Mouse (Mus musculus) limb, embryonic 13.5 days (tissue): ENCODE measurements around the gene 4931409K22Rik. TPM values are rescaled to one million over a fixed set of nuclear protein-coding genes. Genes with fewer than 3 reads are reported as not detected.
A peak's percentile ranks its signal among the peaks of the same experiment; 100 is the strongest.

Source experiments
- ATAC-seq: fragments of 200-750 bp; cut with Nextera tagmentation; 2 replicates; pipeline ENCODE4 v1.8.0; 2017; ENCODE audit warnings: low read depth, moderate number of reproducible peaks, moderate TSS enrichment; ENCODE audit not compliant: low FRiP score
- H3K27ac ChIP-seq: fragments of 300-500 bp; sonication (generic); 2 replicates; pipeline ENCODE4 v1.5.1; 2015; ENCODE audit warnings: inconsistent platforms, mild to moderate bottlenecking, moderate library complexity
- H3K27me3 ChIP-seq: fragments of 300-500 bp; sonication (generic); 2 replicates; pipeline ENCODE4 v1.6.1; 2015; ENCODE audit warnings: mild to moderate bottlenecking, inconsistent platforms
- H3K36me3 ChIP-seq: fragments of 300-500 bp; sonication (generic); 2 replicates; pipeline ENCODE4 v1.6.1; 2015; ENCODE audit warnings: inconsistent platforms, mild to moderate bottlenecking, moderate library complexity
- H3K4me1 ChIP-seq: fragments of 300-500 bp; sonication (generic); 2 replicates; pipeline ENCODE4 v1.6.1; 2015; ENCODE audit warnings: inconsistent platforms
- H3K4me2 ChIP-seq: fragments of 300-500 bp; sonication (generic); replicated peaks from 2 replicates; pipeline ENCODE4 v1.6.1; 2015; ENCODE audit warnings: inconsistent platforms, mild to moderate bottlenecking, moderate library complexity
- H3K4me3 ChIP-seq: fragments of 300-500 bp; sonication (generic); 2 replicates; pipeline ENCODE4 v1.5.1; 2015; ENCODE audit warnings: moderate library complexity, mild to moderate bottlenecking, inconsistent platforms
- H3K9ac ChIP-seq: fragments of 300-500 bp; sonication (generic); 2 replicates; pipeline ENCODE4 v1.6.1; 2015; ENCODE audit warnings: mild to moderate bottlenecking, inconsistent platforms
- H3K9me3 ChIP-seq: fragments of 300-500 bp; sonication (generic); 2 replicates; pipeline ENCODE4 v1.6.1; 2016; ENCODE audit warnings: inconsistent platforms
- WGBS: fragments of 180-500 bp; shearing (Covaris S2); methylation state at CpG from one replicate; pipeline ENCODE4 v1.1.7; 2015; 5-methylcytosine and 5-hydroxymethylcytosine counted together
- polyA plus RNA-seq: library from polyadenylated mRNA; unstranded; fragments of >200 nt; fragmentation: Nextera tagmentation; extraction: Ambion mirVana; gene quantifications from 2 replicates; pipeline ENCODE4 v1.2.1, GENCODE M21; 2015

4931409K22Rik gene
- polyA plus RNA-seq = 0.17 and 0.49 TPM in 2 replicates

- Histone ChIP-seq H3K4me3 (no peak within 1 kb of the TSS), H3K27me3 (no peaks in the 10 kb centered on the region), H3K9ac (no peak within 1 kb of the TSS), H3K9me3 (no peaks in the 10 kb centered on the region), H3K27ac (no peak within 1 kb of the TSS), H3K36me3 (no peaks in the 10 kb centered on the region), H3K4me1 (peaks cover 23% of the 10 kb centered on the region), H3K4me2 (no peak within 1 kb of the TSS)
- no peak for ATAC-seq
- WGBS = 73% methylated on average over 2 of the region's 2 CpGs
These were observed at the start of gene 4931409K22Rik for GRCm38 (mm10) chr5:24556709-24557108. Gene 4931409K22Rik, minus strand, starts transcription at chr5:24556809.

- WGBS = 20% methylated on average over 14 of the region's 14 CpGs
- Histone ChIP-seq H3K9me3 (no peaks in the 10 kb centered on the region), H3K27ac (peak overlapping the region; percentile 100), H3K9ac (peak overlapping the region; percentile 94), H3K4me3 (peak overlapping the region; percentile 70), H3K27me3 (no peaks in the 10 kb centered on the region), H3K4me1 (peaks cover 45% of the 10 kb centered on the region), H3K36me3 (no peaks in the 10 kb centered on the region), H3K4me2 (peak overlapping the region; percentile 92)
- ATAC-seq = no peak
These were observed 49.5 kb upstream of the 4931409K22Rik start for GRCm38 (mm10) chr5:24605980-24606665.

- no peak for ATAC-seq
- Histone ChIP-seq H3K27ac (peak overlapping the region; percentile 100), H3K27me3 (no peaks in the 10 kb centered on the region), H3K4me1 (peaks cover 49% of the 10 kb centered on the region), H3K9ac (peak overlapping the region; percentile 94), H3K36me3 (no peaks in the 10 kb centered on the region), H3K4me2 (peak overlapping the region; percentile 92), H3K4me3 (peak overlapping the region; percentile 70), H3K9me3 (no peaks in the 10 kb centered on the region)
- WGBS = 7% methylated on average over 6 of the region's 6 CpGs
These were observed 48.8 kb upstream of the 4931409K22Rik start for GRCm38 (mm10) chr5:24605321-24605979.

GRCm38 (mm10) chr5:24604656-24605100 lies 48.1 kb upstream of the 4931409K22Rik start:
- no peaks in the 10 kb centered on the region for H3K36me3 ChIP-seq
- ATAC-seq = peak; percentile 72
- peak overlapping the region; percentile 92 for H3K4me2 ChIP-seq
- H3K4me1 ChIP-seq = peaks cover 55% of the 10 kb centered on the region
- H3K9ac ChIP-seq = peak overlapping the region; percentile 94
- H3K9me3 ChIP-seq = no peaks in the 10 kb centered on the region
- H3K27ac ChIP-seq = peak overlapping the region; percentile 100
- H3K4me3 ChIP-seq = peak overlapping the region; percentile 70
- under 1% methylated on average over 45 of the region's 46 CpGs for WGBS
- H3K27me3 ChIP-seq = no peaks in the 10 kb centered on the region

- Histone ChIP-seq H3K27me3 (no peaks in the 10 kb centered on the region), H3K9ac (peak overlapping the region; percentile 94), H3K4me1 (peaks cover 60% of the 10 kb centered on the region), H3K36me3 (no peaks in the 10 kb centered on the region), H3K27ac (peak overlapping the region; percentile 100), H3K9me3 (no peaks in the 10 kb centered on the region), H3K4me3 (peak overlapping the region; percentile 70), H3K4me2 (peak overlapping the region; percentile 92)
- 16% methylated on average over 12 of the region's 12 CpGs for WGBS
- no peak for ATAC-seq
These were observed 47.6 kb upstream of the 4931409K22Rik start for GRCm38 (mm10) chr5:24604080-24604655.

- Histone ChIP-seq H3K4me2 (peak overlapping the region; percentile 92), H3K9me3 (no peaks in the 10 kb centered on the region), H3K4me3 (peak overlapping the region; percentile 72), H3K36me3 (no peaks in the 10 kb centered on the region), H3K9ac (peak overlapping the region; percentile 94; the same call in 1 of the 2 replicates), H3K27ac (peak overlapping the region; percentile 100), H3K4me1 (peaks cover 67% of the 10 kb centered on the region), H3K27me3 (no peaks in the 10 kb centered on the region)
- no peak for ATAC-seq
- WGBS = 55% methylated on average over 8 of the region's 8 CpGs
These were observed 46.9 kb upstream of the 4931409K22Rik start for GRCm38 (mm10) chr5:24603431-24604010.

GRCm38 (mm10) chr5:24602751-24603343 lies 46.2 kb upstream of the 4931409K22Rik start:
- H3K36me3 ChIP-seq = no peaks in the 10 kb centered on the region
- WGBS = under 1% methylated on average over 16 of the region's 16 CpGs
- peak overlapping the region; percentile 92 for H3K4me2 ChIP-seq
- H3K27me3 ChIP-seq = no peaks in the 10 kb centered on the region
- peaks cover 73% of the 10 kb centered on the region for H3K4me1 ChIP-seq
- peak overlapping the region; percentile 72 for H3K4me3 ChIP-seq
- peak overlapping the region; percentile 100 for H3K27ac ChIP-seq
- no peaks in the 10 kb centered on the region for H3K9me3 ChIP-seq
- peak overlapping the region; percentile 97 for H3K9ac ChIP-seq
- ATAC-seq = peak; percentile 35

GRCm38 (mm10) chr5:24601911-24602750 lies 45.5 kb upstream of the 4931409K22Rik start:
- peak; percentile 44; the same call in 1 of the 2 replicates for ATAC-seq
- Histone ChIP-seq H3K27ac (peak overlapping the region; percentile 100), H3K9me3 (no peaks in the 10 kb centered on the region), H3K4me1 (peaks cover 78% of the 10 kb centered on the region), H3K4me2 (peak overlapping the region; percentile 92), H3K27me3 (no peaks in the 10 kb centered on the region), H3K9ac (peak overlapping the region; percentile 97), H3K36me3 (no peaks in the 10 kb centered on the region), H3K4me3 (peak overlapping the region; percentile 72)
- WGBS = under 1% methylated on average over 73 of the region's 73 CpGs

- Histone ChIP-seq H3K27me3 (no peaks in the 10 kb centered on the region), H3K4me3 (peak overlapping the region; percentile 72), H3K9ac (peak overlapping the region; percentile 97), H3K4me2 (peak overlapping the region; percentile 92), H3K4me1 (peaks cover 78% of the 10 kb centered on the region), H3K36me3 (no peaks in the 10 kb centered on the region), H3K27ac (peak overlapping the region; percentile 100), H3K9me3 (no peaks in the 10 kb centered on the region)
- ATAC-seq = peak; percentile 6; the same call in 1 of the 2 replicates
- 1% methylated on average over 32 of the region's 33 CpGs for WGBS
These were observed 44.6 kb upstream of the 4931409K22Rik start for GRCm38 (mm10) chr5:24601071-24601835.

- no peaks in the 10 kb centered on the region for H3K27me3 ChIP-seq
- H3K4me1 ChIP-seq = peaks cover 70% of the 10 kb centered on the region
- H3K4me3 ChIP-seq = peak overlapping the region; percentile 72
- H3K9me3 ChIP-seq = no peaks in the 10 kb centered on the region
- no peak overlapping the region for H3K9ac ChIP-seq
- H3K27ac ChIP-seq = peak overlapping the region; percentile 100; the same call in 1 of the 2 replicates
- 66% methylated on average over 2 of the region's 2 CpGs for WGBS
- peak overlapping the region; percentile 92 for H3K4me2 ChIP-seq
- H3K36me3 ChIP-seq = peaks cover 10% of the 10 kb centered on the region
- ATAC-seq = no peak
These were observed 43.6 kb upstream of the 4931409K22Rik start for GRCm38 (mm10) chr5:24600236-24600635.
